Mouse (Mus musculus) layer of hippocampus, adult 8-10 months (tissue): ENCODE results near the gene Psg25. TPM values are rescaled to one million over a fixed set of nuclear protein-coding genes. Genes with fewer than 3 reads are reported as not detected.
"Not testable (repeated sequence)": the region's sequence is repeated elsewhere in the genome, so short reads cannot be mapped to it uniquely, and the experiment has no call there.

Experiments
- DNase-seq, 2 experiments: peaks; one replicate each; pipeline ENCODE4 v3.0.0; 2022; ENCODE audit warnings: low spot score in 2 of 2
- total RNA-seq, 4 experiments: library from RNA; stranded (reverse); gene quantifications; 2 replicates each; pipeline ENCODE4 v1.2.4; 2022

Gene Psg25
- not detected for total RNA-seq

GRCm38 (mm10) chr7:18532169-18532568 is at the start of gene Psg25:
TSS of gene Psg25 (minus strand) at chr7:18532269.
- no peak for DNase-seq

GRCm38 (mm10) chr7:18567205-18567604 is 35.1 kb upstream of the Psg25 start, which contains the start of gene Psg27:
TSS of gene Psg27 (minus strand) at chr7:18567305.
- no peak for DNase-seq

GRCm38 (mm10) chr7:18559850-18560249 is 27.8 kb upstream of the Psg25 start:
- DNase-seq, result no peak

- DNase-seq, result not testable (repeated sequence)
Measured at GRCm38 (mm10) chr7:18555751-18556150, 23.7 kb upstream of the Psg25 start.

GRCm38 (mm10) chr7:18533420-18533819 is 1.4 kb upstream of the Psg25 start:
- no peak for DNase-seq

- DNase-seq, result no peak
Measured at GRCm38 (mm10) chr7:18524668-18525067, 7.4 kb downstream of the Psg25 start.

GRCm38 (mm10) chr7:18512848-18513247 is 19.2 kb downstream of the Psg25 start:
- DNase-seq, result not testable (repeated sequence)

- not testable (repeated sequence) for DNase-seq
Measured at GRCm38 (mm10) chr7:18512417-18512816, 19.7 kb downstream of the Psg25 start.

GRCm38 (mm10) chr7:18511479-18511878 is 20.6 kb downstream of the Psg25 start:
- DNase-seq, result no peak

GRCm38 (mm10) chr7:18484077-18484476 is 48.0 kb downstream of the Psg25 start, which contains the start of gene Psg26:
TSS of gene Psg26 (minus strand) at chr7:18484177.
- DNase-seq, result no peak

Other genes with a start within 250 kb of the Psg25 start
- not detected for gene Psg18, start 177.3 kb downstream of the Psg25 start, total RNA-seq
- not detected for gene Psg28, start 100.2 kb downstream of the Psg25 start, total RNA-seq
- gene Psg26, start 48.1 kb downstream of the Psg25 start, total RNA-seq, result not detected
- gene Psg27, start 35.0 kb upstream of the Psg25 start, total RNA-seq, result not detected
- gene Psg23, start 84.2 kb upstream of the Psg25 start, total RNA-seq, result not detected
- not detected for gene Psg21, start 124.5 kb upstream of the Psg25 start, total RNA-seq
- gene Psg20, start 153.9 kb upstream of the Psg25 start, total RNA-seq, result not detected
- gene Psg22, start 185.8 kb upstream of the Psg25 start, total RNA-seq, result not detected